Mouse (Mus musculus): Measurements from ENCODE around the gene Opn1mw. TPM values are rescaled to one million over a fixed set of nuclear protein-coding genes. Genes with fewer than 3 reads are reported as not detected.

Gene Opn1mw
- polyA plus RNA-seq (2012; rRNA removed): not detected in 2 replicates

GRCm38 (mm10) chrX:74127164-74127563 is at the start of gene Opn1mw:
Gene Opn1mw (plus strand): TSS chrX:74127464.

GRCm38 (mm10) chrX:74135263-74135662 is 8.0 kb downstream of the Opn1mw start, which contains the start of gene Mecp2:
Gene Mecp2 (minus strand): TSS chrX:74135363.

GRCm38 (mm10) chrX:74167738-74168137 is 40.5 kb downstream of the Opn1mw start, which contains the start of gene Tex28:
Gene Tex28 (minus strand): TSS chrX:74167838.

GRCm38 (mm10) chrX:74176959-74177358 is 49.7 kb downstream of the Opn1mw start, which contains the start of gene Tktl1:
Gene Tktl1 (plus strand): TSS chrX:74177259.

Other genes with a start within 250 kb of the Opn1mw start
- 0.01 TPM in 1 of 2 replicates, not detected in the other for gene Avpr2, start 235.4 kb upstream of the Opn1mw start, polyA plus RNA-seq (2012; rRNA removed)
- 0.20 and 0.44 TPM in 2 replicates for gene L1cam, start 231.4 kb upstream of the Opn1mw start, polyA plus RNA-seq (2012; rRNA removed)
- gene Arhgap4, start 205.6 kb upstream of the Opn1mw start, polyA plus RNA-seq (2012; rRNA removed): 12.6 and 16.0 TPM in 2 replicates
- 51.4 and 55.9 TPM in 2 replicates for gene Naa10, start 205.5 kb upstream of the Opn1mw start, polyA plus RNA-seq (2012; rRNA removed)
- 16.4 and 17.5 TPM in 2 replicates for gene Renbp, start 196.6 kb upstream of the Opn1mw start, polyA plus RNA-seq (2012; rRNA removed)
- gene Hcfc1, start 161.1 kb upstream of the Opn1mw start, polyA plus RNA-seq (2012; rRNA removed): 12.8 and 17.0 TPM in 2 replicates
- 21.7 and 22.4 TPM in 2 replicates for gene Irak1, start 103.5 kb upstream of the Opn1mw start, polyA plus RNA-seq (2012; rRNA removed)
- 3.2 and 3.9 TPM in 2 replicates for gene Mecp2, start 7.9 kb downstream of the Opn1mw start, polyA plus RNA-seq (2012; rRNA removed)
- gene Tex28, start 40.4 kb downstream of the Opn1mw start, polyA plus RNA-seq (2012; rRNA removed): not detected in 2 replicates
- gene Tktl1, start 49.8 kb downstream of the Opn1mw start, polyA plus RNA-seq (2012; rRNA removed): not detected in 2 replicates
- 78.2 and 95.5 TPM in 2 replicates for gene Flna, start 122.4 kb downstream of the Opn1mw start, polyA plus RNA-seq (2012; rRNA removed)
- 21.0 and 25.4 TPM in 2 replicates for gene Emd, start 127.2 kb downstream of the Opn1mw start, polyA plus RNA-seq (2012; rRNA removed)
- 1,323 and 1,359 TPM in 2 replicates for gene Rpl10, start 143.3 kb downstream of the Opn1mw start, polyA plus RNA-seq (2012; rRNA removed)
- 27.9 and 31.7 TPM in 2 replicates for gene Taz, start 154.4 kb downstream of the Opn1mw start, polyA plus RNA-seq (2012; rRNA removed)
- 12.3 and 12.4 TPM in 2 replicates for gene Dnase1l1, start 154.9 kb downstream of the Opn1mw start, polyA plus RNA-seq (2012; rRNA removed)
- 78.4 and 81.0 TPM in 2 replicates for gene Atp6ap1, start 169.6 kb downstream of the Opn1mw start, polyA plus RNA-seq (2012; rRNA removed)
- 114 and 163 TPM in 2 replicates for gene Gdi1, start 177.5 kb downstream of the Opn1mw start, polyA plus RNA-seq (2012; rRNA removed)
- 17.1 and 18.8 TPM in 2 replicates for gene Fam50a, start 185.6 kb downstream of the Opn1mw start, polyA plus RNA-seq (2012; rRNA removed)
- gene Plxna3, start 201.6 kb downstream of the Opn1mw start, polyA plus RNA-seq (2012; rRNA removed): 2.4 and 3.7 TPM in 2 replicates
- 42.7 and 52.1 TPM in 2 replicates for gene Lage3, start 226.2 kb downstream of the Opn1mw start, polyA plus RNA-seq (2012; rRNA removed)
- gene Ubl4a, start 245.8 kb downstream of the Opn1mw start, polyA plus RNA-seq (2012; rRNA removed): 19.6 and 21.6 TPM in 2 replicates
- gene Slc10a3, start 245.9 kb downstream of the Opn1mw start, polyA plus RNA-seq (2012; rRNA removed): 4.5 and 4.9 TPM in 2 replicates